ENCODE assay signal across 9 mouse cellular contexts in the genomic region with DNA sequence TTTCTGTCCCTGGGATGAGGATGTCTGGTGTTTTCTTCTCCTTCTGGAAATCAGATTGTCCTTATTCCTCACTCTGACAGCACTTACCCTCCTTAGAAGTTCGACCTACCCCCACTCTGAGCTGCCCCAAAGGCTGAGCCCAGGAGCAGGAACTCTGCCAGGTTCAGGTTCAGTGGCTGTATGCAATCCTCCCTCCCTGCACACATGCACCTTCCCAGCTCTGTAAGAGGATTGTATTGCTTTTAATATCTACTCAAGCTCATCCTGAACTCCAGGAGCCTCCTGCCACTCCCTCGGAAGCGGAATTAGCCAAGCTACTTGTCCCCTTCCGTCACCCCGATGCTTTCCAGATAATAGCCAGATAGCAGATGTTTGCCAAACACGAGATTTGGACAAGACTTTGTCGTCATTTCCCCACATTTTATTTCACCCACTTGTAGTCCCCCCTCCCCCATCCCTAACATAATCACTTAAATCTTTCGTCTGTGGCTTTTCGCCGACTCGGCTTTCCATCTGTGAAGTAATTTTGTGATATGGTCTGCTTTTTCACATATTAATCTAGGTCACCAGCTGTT. TPM values are rescaled to one million over a fixed set of nuclear protein-coding genes. Genes with fewer than 3 reads are reported as not detected.
DNase-seq lines count a peak whose midpoint lies in the region; ATAC-seq lines count a peak whose summit lies in the region.
"Had no signal": no experiment of that assay in that cellular context is flagged by ENCODE, and none has a peak within 500 bp of the region (broad histone marks: within the 10 kb centered on the region; RNA-seq: fewer than 3 reads in every experiment).

No protein-coding gene starts in this region.

- intact Hi-C loops in gastrocnemius, postnatal 36 days (cut with DNase I) = no loop called here

- H3K4me3 ChIP-seq in forebrain, embryonic 12.5 days (replicated peaks) = peak overlapping the region; percentile 75; the same call in 1 of the 2 replicates
- no peak overlapping the region; the same call in 1 of the 2 replicates for H3K4me3 ChIP-seq in forebrain, embryonic 10.5 days
- H3K4me3 ChIP-seq in hindbrain, embryonic 11.5 days (ENCODE audit: low read depth, low read length) = peak overlapping the region; percentile 80
- H3K4me3 ChIP-seq: erythroblast, embryonic 14.5 days had no signal

- no peaks in the 10 kb centered on the region for H3K9me3 ChIP-seq in forebrain, embryonic 12.5 days
- H3K9me3 ChIP-seq in forebrain, embryonic 10.5 days = no peaks in the 10 kb centered on the region
- H3K9me3 ChIP-seq in hindbrain, embryonic 11.5 days (ENCODE audit: control insufficient read depth, low read length) = no peaks in the 10 kb centered on the region

- no peak overlapping the region for H3K27ac ChIP-seq in forebrain, embryonic 12.5 days
- H3K27ac ChIP-seq in forebrain, embryonic 10.5 days = no peak overlapping the region
- H3K27ac ChIP-seq in hindbrain, embryonic 11.5 days (ENCODE audit: low read depth, low read length) = no peak overlapping the region

- DNase-seq in forebrain, embryonic 10.5 days (ENCODE audit: extremely low spot score, low spot score) = no peak
- DNase-seq in Muller cell, postnatal 12 days (ENCODE audit: inconsistent ontology term) = peak; percentile 22
- DNase-seq in hindbrain, embryonic 11.5 days (ENCODE audit: low spot score) = no peak
- peak; percentile 9 for DNase-seq in lung, postnatal 10 days
- DNase-seq in liver = no peak
- no peak for DNase-seq in gastrocnemius, postnatal 36 days
- DNase-seq in spleen, postnatal 36 days (ENCODE audit: low spot score in 2 of 2) = no peak

- H3K4me2 ChIP-seq in forebrain, embryonic 12.5 days = peak overlapping the region; percentile 91; the same call in 1 of the 2 replicates
- peak overlapping the region; percentile 86; the same call in 1 of the 2 replicates for H3K4me2 ChIP-seq in hindbrain, embryonic 11.5 days (replicated peaks; ENCODE audit: low read depth, low read length)

- H3K9ac ChIP-seq in forebrain, embryonic 12.5 days = no peak overlapping the region
- H3K9ac ChIP-seq in hindbrain, embryonic 11.5 days (ENCODE audit: low read depth, low read length) = no peak overlapping the region

- H3K36me3 ChIP-seq in forebrain, embryonic 12.5 days (replicated peaks) = no peaks in the 10 kb centered on the region
- no peaks in the 10 kb centered on the region for H3K36me3 ChIP-seq in forebrain, embryonic 10.5 days (replicated peaks)
- H3K36me3 ChIP-seq in hindbrain, embryonic 11.5 days (ENCODE audit: control insufficient read depth, insufficient read depth, low read length) = no peaks in the 10 kb centered on the region

- peaks cover 19% of the 10 kb centered on the region for H3K4me1 ChIP-seq in forebrain, embryonic 12.5 days
- peaks cover 28% of the 10 kb centered on the region for H3K4me1 ChIP-seq in forebrain, embryonic 10.5 days
- no peaks in the 10 kb centered on the region for H3K4me1 ChIP-seq in hindbrain, embryonic 11.5 days (replicated peaks; ENCODE audit: control insufficient read depth, insufficient read depth, low read length)

- no peak for ATAC-seq in forebrain, embryonic 12.5 days (ENCODE audit: low FRiP score)
- no peak for ATAC-seq in hindbrain, embryonic 11.5 days (ENCODE audit: low FRiP score)

- H3K27me3 ChIP-seq in forebrain, embryonic 12.5 days = peaks cover 10% of the 10 kb centered on the region; the same call in 1 of the 2 replicates
- peaks cover 42% of the 10 kb centered on the region for H3K27me3 ChIP-seq in forebrain, embryonic 10.5 days (ENCODE audit: poor library complexity, severe bottlenecking)
- H3K27me3 ChIP-seq in hindbrain, embryonic 11.5 days (ENCODE audit: control insufficient read depth, insufficient read depth, low read length) = no peaks in the 10 kb centered on the region

- WGBS in forebrain, embryonic 12.5 days = 71% methylated on average over 11 of the region's 11 CpGs
- WGBS in forebrain, embryonic 10.5 days = 77% methylated on average over 11 of the region's 11 CpGs
- 70% methylated on average over 11 of the region's 11 CpGs for WGBS in hindbrain, embryonic 11.5 days

RNA-seq across cellular contexts. Expression of gene Amph, which starts 1.7 kb away (rescaled TPM):
- polyA plus RNA-seq in forebrain, embryonic 12.5 days (2016; fragmentation: Nextera tagmentation; extraction: Ambion mirVana) = 10.8 and 11.7 TPM in 2 replicates
- polyA plus RNA-seq in forebrain, embryonic 10.5 days (2016; fragmentation: Nextera tagmentation; extraction: Ambion mirVana) = 3.7 TPM in 2 replicates
- 10.9 and 11.5 TPM in 2 replicates for polyA plus RNA-seq in hindbrain, embryonic 11.5 days (2014; fragmentation: Nextera tagmentation; extraction: Ambion mirVana)
- under 1 TPM; 0.51 to 0.69 TPM for total RNA-seq in gastrocnemius, postnatal 36 days (2021)
- polyA plus RNA-seq: erythroblast, embryonic 14.5 days had no signal

Comparison
In these comparisons a context has a peak if more than half of its experiments do, and no peak if none do; other contexts are left out.
1. DNase-seq: peak in Muller cell, postnatal 12 days (single experiment) and lung, postnatal 10 days (single experiment); none in forebrain, embryonic 10.5 days (single experiment), hindbrain, embryonic 11.5 days (single experiment), liver (single experiment), gastrocnemius, postnatal 36 days (0 of 2) and spleen, postnatal 36 days (0 of 2).